Mouse (Mus musculus): ENCODE measurements around the gene Commd7. TPM values are rescaled to one million over a fixed set of nuclear protein-coding genes. Genes with fewer than 3 reads are reported as not detected.
A peak's percentile ranks its signal among the peaks of the same experiment; 100 is the strongest.

Gene Commd7
- polyA plus RNA-seq, 1 experiment from 2014 or later: 68.9 TPM

DNA sequence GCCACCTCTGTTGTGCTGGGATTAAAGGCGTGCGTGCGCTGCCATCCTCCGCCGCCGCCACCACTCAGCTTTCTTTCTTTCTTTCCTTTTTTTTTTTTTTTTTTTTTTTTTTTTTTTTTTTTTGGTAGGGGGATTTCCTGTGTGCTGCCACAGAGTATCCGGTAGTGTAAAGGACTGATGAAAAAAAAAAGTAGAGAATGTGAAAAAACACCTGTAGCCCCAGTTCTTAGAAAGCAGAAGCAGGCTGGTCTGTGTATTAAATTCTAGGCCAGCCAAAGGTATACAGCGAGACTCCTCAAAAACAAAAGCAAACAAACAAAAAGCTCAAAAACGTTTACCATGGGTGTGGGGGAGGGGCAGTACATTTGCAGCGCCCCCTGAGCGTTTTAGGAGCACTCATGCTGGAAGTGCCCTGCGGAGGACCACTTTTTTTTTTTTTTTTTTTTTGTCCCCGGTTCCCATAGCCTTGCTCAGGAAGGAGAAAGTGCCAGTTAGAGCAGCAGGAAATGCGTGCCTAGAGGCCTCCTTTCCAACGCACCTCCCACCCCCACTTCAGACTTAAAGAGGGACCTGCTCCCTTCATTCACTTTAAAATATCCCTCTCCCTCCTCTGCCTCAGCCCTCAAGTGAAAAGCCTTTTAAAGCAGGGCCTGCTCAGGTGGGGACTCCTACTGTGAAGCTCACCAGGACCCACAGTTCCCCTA lies 6.5 kb upstream of the Commd7 start:
- no peak overlapping the region for H3K27ac ChIP-seq (ENCODE audit: low read depth, low read length)
- DNase-seq (ENCODE audit: low spot score) (peak; percentile 14), ATAC-seq (ENCODE audit: insufficient read depth, low FRiP score, low TSS enrichment) (no peak)
- WGBS: 26% methylated on average over 15 of the region's 15 CpGs
- no peaks in the 10 kb centered on the region for H3K9me3 ChIP-seq (ENCODE audit: control insufficient read depth, low read length)
- no peak overlapping the region for H3K9ac ChIP-seq (ENCODE audit: low read length)
- no peaks in the 10 kb centered on the region for H3K4me1 ChIP-seq (ENCODE audit: control insufficient read depth, insufficient read depth, low read length)
- no peaks in the 10 kb centered on the region for H3K36me3 ChIP-seq (ENCODE audit: control insufficient read depth, insufficient read depth, low read length)
- H3K4me2 ChIP-seq (ENCODE audit: low read depth): no peak overlapping the region
- no peaks in the 10 kb centered on the region for H3K27me3 ChIP-seq (ENCODE audit: control insufficient read depth, insufficient read depth, low read length)
- H3K4me3 ChIP-seq (ENCODE audit: low read depth, low read length): no peak overlapping the region

DNA sequence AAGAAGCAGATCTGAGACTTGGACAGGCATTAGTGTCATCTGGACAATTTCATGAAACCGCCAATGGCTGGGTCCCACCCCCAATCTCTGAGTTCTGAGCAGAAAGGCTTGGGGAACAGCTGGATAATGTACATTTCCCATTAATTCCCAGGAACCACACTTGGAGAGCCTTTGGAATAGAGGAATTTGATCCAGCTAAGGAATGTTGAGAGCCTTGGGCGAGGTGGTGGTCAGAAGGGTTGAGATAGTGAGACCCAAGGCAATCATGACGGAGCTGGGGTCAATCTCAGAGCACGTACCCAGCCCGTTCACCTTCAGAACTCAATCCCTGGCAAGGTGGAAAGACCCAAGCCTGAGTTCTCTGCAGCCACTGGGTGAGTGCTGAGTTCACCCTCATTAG lies 678 bp upstream of the Commd7 start:
- Histone ChIP-seq H3K36me3 (ENCODE audit: control insufficient read depth, insufficient read depth, low read length) (no peaks in the 10 kb centered on the region), H3K9me3 (ENCODE audit: control insufficient read depth, low read length) (no peaks in the 10 kb centered on the region), H3K27ac (ENCODE audit: low read depth, low read length) (no peak overlapping the region), H3K4me1 (ENCODE audit: control insufficient read depth, insufficient read depth, low read length) (no peaks in the 10 kb centered on the region), H3K4me3 (ENCODE audit: low read depth, low read length) (no peak overlapping the region), H3K4me2 (ENCODE audit: low read depth) (peak overlapping the region; percentile 67), H3K9ac (ENCODE audit: low read length) (peak overlapping the region; percentile 90; the same call in 1 of the 2 replicates), H3K27me3 (ENCODE audit: control insufficient read depth, insufficient read depth, low read length) (no peaks in the 10 kb centered on the region)
- DNase-seq (ENCODE audit: low spot score) (no peak), ATAC-seq (ENCODE audit: insufficient read depth, low FRiP score, low TSS enrichment) (no peak)
- 89% methylated on average over 5 of the region's 5 CpGs for WGBS

GRCm38 (mm10) chr2:153632871-153633226 lies 268 bp upstream of the Commd7 start:
- peak overlapping the region; percentile 84 for H3K4me3 ChIP-seq (ENCODE audit: low read depth, low read length)
- no peak for ATAC-seq (ENCODE audit: insufficient read depth, low FRiP score, low TSS enrichment)
- H3K36me3 ChIP-seq (ENCODE audit: control insufficient read depth, insufficient read depth, low read length): no peaks in the 10 kb centered on the region
- H3K27ac ChIP-seq (ENCODE audit: low read depth, low read length): no peak overlapping the region
- peak overlapping the region; percentile 67 for H3K4me2 ChIP-seq (ENCODE audit: low read depth)
- H3K4me1 ChIP-seq (ENCODE audit: control insufficient read depth, insufficient read depth, low read length): no peaks in the 10 kb centered on the region
- H3K9me3 ChIP-seq (ENCODE audit: control insufficient read depth, low read length): no peaks in the 10 kb centered on the region
- 29% methylated on average over 2 of the region's 2 CpGs for WGBS
- no peak for DNase-seq (ENCODE audit: low spot score)
- H3K27me3 ChIP-seq (ENCODE audit: control insufficient read depth, insufficient read depth, low read length): no peaks in the 10 kb centered on the region
- peak overlapping the region; percentile 90 for H3K9ac ChIP-seq (ENCODE audit: low read length)

DNA sequence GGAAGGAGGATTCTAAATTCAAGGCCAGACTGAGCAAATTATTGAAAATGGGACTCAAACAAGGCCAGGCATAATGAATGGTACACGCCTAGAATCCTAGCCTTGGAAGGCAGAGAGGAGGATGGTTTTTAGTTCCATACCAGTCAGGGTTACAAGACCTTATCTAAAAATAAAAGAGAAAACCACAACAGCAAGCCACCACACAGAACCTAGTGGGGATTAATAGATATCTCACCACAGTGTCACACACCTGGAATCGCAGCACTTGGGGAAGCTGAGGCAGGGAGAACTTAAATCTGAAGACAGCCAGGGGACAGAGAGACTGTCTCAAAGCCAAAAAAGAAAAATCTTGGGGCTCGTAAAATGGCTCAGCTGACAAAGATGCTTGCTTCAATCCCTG lies 1.6 kb downstream of the Commd7 start:
- Histone ChIP-seq H3K27me3 (ENCODE audit: control insufficient read depth, insufficient read depth, low read length) (no peaks in the 10 kb centered on the region), H3K9ac (ENCODE audit: low read length) (no peak overlapping the region), H3K9me3 (ENCODE audit: control insufficient read depth, low read length) (no peaks in the 10 kb centered on the region), H3K27ac (ENCODE audit: low read depth, low read length) (no peak overlapping the region), H3K4me3 (ENCODE audit: low read depth, low read length) (no peak overlapping the region), H3K4me2 (ENCODE audit: low read depth) (no peak overlapping the region), H3K36me3 (ENCODE audit: control insufficient read depth, insufficient read depth, low read length) (no peaks in the 10 kb centered on the region; the same call in 1 of the 2 replicates), H3K4me1 (ENCODE audit: control insufficient read depth, insufficient read depth, low read length) (no peaks in the 10 kb centered on the region)
- no peak for DNase-seq (ENCODE audit: low spot score)
- no peak for ATAC-seq (ENCODE audit: insufficient read depth, low FRiP score, low TSS enrichment)
- WGBS: 93% methylated on average over 3 of the region's 3 CpGs

DNA sequence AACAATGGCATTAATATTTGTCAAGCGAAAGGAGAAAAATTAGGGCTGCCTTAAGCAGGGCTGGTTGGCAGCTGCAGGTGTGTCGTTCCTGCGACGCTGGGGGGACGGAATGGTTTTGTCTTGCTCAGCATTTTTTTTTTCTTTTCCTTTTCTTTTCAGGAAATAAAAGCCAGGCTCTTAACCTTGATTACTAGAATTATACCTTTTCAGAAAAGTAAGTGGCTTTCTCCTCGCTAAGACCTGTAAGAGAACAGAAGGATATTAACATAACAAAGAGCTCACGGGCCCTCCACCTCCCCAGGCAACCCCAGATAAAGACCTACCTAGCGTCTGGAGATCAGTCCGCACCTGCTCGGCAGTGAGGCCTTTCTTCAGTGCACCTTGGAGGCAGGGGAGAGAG lies 10.1 kb downstream of the Commd7 start:
- Histone ChIP-seq H3K4me3 (ENCODE audit: low read depth, low read length) (no peak overlapping the region), H3K27ac (ENCODE audit: low read depth, low read length) (no peak overlapping the region), H3K27me3 (ENCODE audit: control insufficient read depth, insufficient read depth, low read length) (no peaks in the 10 kb centered on the region), H3K4me1 (ENCODE audit: control insufficient read depth, insufficient read depth, low read length) (no peaks in the 10 kb centered on the region), H3K36me3 (ENCODE audit: control insufficient read depth, insufficient read depth, low read length) (peaks cover 20% of the 10 kb centered on the region), H3K9ac (ENCODE audit: low read length) (no peak overlapping the region), H3K4me2 (ENCODE audit: low read depth) (no peak overlapping the region), H3K9me3 (ENCODE audit: control insufficient read depth, low read length) (no peaks in the 10 kb centered on the region)
- no peak for DNase-seq (ENCODE audit: low spot score)
- no peak for ATAC-seq (ENCODE audit: insufficient read depth, low FRiP score, low TSS enrichment)
- WGBS: 61% methylated on average over 10 of the region's 10 CpGs

DNA sequence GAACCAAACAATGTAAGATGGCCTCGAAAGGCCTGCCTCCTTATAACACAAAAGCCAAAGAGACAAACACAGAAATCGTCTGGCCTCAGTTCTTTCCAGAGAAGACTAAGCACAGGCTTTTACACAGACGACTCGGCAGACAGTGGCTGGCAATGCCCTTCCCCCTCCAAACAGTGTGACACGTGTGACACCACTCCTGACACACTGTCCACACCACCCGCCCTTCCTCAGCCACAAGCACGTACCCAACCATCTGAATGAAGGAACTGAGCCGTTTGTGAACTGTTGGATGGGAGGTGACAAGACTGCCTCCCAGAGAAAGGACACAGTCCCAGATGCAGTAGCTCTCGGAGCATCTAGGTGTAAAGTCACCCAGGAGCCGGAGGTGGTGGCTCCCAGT lies 13.7 kb downstream of the Commd7 start:
- Histone ChIP-seq H3K27ac (ENCODE audit: low read depth, low read length) (no peak overlapping the region), H3K4me1 (ENCODE audit: control insufficient read depth, insufficient read depth, low read length) (no peaks in the 10 kb centered on the region), H3K4me2 (ENCODE audit: low read depth) (no peak overlapping the region), H3K9me3 (ENCODE audit: control insufficient read depth, low read length) (no peaks in the 10 kb centered on the region), H3K27me3 (ENCODE audit: control insufficient read depth, insufficient read depth, low read length) (no peaks in the 10 kb centered on the region), H3K9ac (ENCODE audit: low read length) (no peak overlapping the region), H3K36me3 (ENCODE audit: control insufficient read depth, insufficient read depth, low read length) (peaks cover 20% of the 10 kb centered on the region), H3K4me3 (ENCODE audit: low read depth, low read length) (no peak overlapping the region)
- DNase-seq (ENCODE audit: low spot score): no peak
- WGBS: 85% methylated on average over 10 of the region's 10 CpGs
- ATAC-seq (ENCODE audit: insufficient read depth, low FRiP score, low TSS enrichment): no peak

DNA sequence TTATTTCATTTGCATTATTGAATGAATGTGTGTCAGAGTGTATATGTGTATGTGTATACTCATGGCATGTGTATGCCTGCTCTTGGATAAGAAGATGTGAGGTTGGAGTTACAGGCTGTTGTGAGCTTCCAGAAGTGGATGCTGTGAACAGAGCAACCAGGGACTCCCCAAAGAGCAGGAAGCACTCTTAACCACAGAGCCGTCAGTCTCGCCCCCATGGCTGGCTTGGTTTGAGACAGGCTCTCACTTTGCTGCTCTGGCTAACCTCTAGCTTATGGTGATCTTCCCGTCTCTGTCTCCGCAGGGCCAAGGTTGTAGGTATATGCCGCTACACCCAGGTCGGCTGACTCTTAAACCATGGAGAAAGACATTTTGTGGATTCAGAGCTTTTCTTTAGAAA lies 14.1 kb downstream of the Commd7 start:
- H3K36me3 ChIP-seq (ENCODE audit: control insufficient read depth, insufficient read depth, low read length): peaks cover 18% of the 10 kb centered on the region
- WGBS: 92% methylated on average over 6 of the region's 6 CpGs
- no peaks in the 10 kb centered on the region for H3K9me3 ChIP-seq (ENCODE audit: control insufficient read depth, low read length)
- H3K27ac ChIP-seq (ENCODE audit: low read depth, low read length): no peak overlapping the region
- DNase-seq (ENCODE audit: low spot score) (no peak), ATAC-seq (ENCODE audit: insufficient read depth, low FRiP score, low TSS enrichment) (no peak)
- H3K4me1 ChIP-seq (ENCODE audit: control insufficient read depth, insufficient read depth, low read length): no peaks in the 10 kb centered on the region
- no peak overlapping the region for H3K4me3 ChIP-seq (ENCODE audit: low read depth, low read length)
- no peak overlapping the region for H3K9ac ChIP-seq (ENCODE audit: low read length)
- H3K4me2 ChIP-seq (ENCODE audit: low read depth): no peak overlapping the region
- no peaks in the 10 kb centered on the region for H3K27me3 ChIP-seq (ENCODE audit: control insufficient read depth, insufficient read depth, low read length)

DNA sequence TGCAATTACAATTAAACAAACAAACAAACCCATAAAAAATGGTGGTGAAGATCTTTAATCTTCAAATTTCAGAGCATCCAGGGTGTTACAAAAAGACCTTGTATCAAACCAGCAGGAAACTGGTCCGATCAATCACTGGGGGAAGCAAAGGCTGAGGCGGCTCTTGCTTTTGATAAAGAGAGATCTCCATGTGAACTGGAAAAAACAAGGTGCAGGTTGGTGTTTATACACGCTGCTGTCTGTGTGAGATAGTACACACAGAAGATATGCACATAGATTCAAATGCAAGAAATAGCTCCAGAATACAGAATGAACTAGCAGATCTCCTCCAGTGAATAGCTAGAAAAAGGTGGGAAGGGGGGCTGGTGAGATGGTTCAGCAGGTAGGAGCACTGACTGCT lies 15.7 kb downstream of the Commd7 start:
- WGBS: 94% methylated on average over 3 of the region's 3 CpGs
- no peak overlapping the region for H3K27ac ChIP-seq (ENCODE audit: low read depth, low read length)
- DNase-seq (ENCODE audit: low spot score): no peak
- H3K4me2 ChIP-seq (ENCODE audit: low read depth): no peak overlapping the region
- no peak overlapping the region for H3K9ac ChIP-seq (ENCODE audit: low read length)
- H3K9me3 ChIP-seq (ENCODE audit: control insufficient read depth, low read length): no peaks in the 10 kb centered on the region
- H3K4me1 ChIP-seq (ENCODE audit: control insufficient read depth, insufficient read depth, low read length): no peaks in the 10 kb centered on the region
- H3K36me3 ChIP-seq (ENCODE audit: control insufficient read depth, insufficient read depth, low read length): peaks cover 13% of the 10 kb centered on the region
- H3K27me3 ChIP-seq (ENCODE audit: control insufficient read depth, insufficient read depth, low read length): no peaks in the 10 kb centered on the region
- no peak for ATAC-seq (ENCODE audit: insufficient read depth, low FRiP score, low TSS enrichment)
- H3K4me3 ChIP-seq (ENCODE audit: low read depth, low read length): no peak overlapping the region

- no peaks in the 10 kb centered on the region for H3K9me3 ChIP-seq (ENCODE audit: control insufficient read depth, low read length)
- WGBS: 27% methylated on average over 3 of the region's 3 CpGs
- H3K4me1 ChIP-seq (ENCODE audit: control insufficient read depth, insufficient read depth, low read length): peaks cover 7% of the 10 kb centered on the region; the same call in 1 of the 2 replicates
- no peak overlapping the region for H3K4me3 ChIP-seq (ENCODE audit: low read depth, low read length)
- ATAC-seq (ENCODE audit: insufficient read depth, low FRiP score, low TSS enrichment): no peak
- DNase-seq (ENCODE audit: low spot score): no peak
- H3K36me3 ChIP-seq (ENCODE audit: control insufficient read depth, insufficient read depth, low read length): no peaks in the 10 kb centered on the region
- no peak overlapping the region for H3K9ac ChIP-seq (ENCODE audit: low read length)
- H3K4me2 ChIP-seq (ENCODE audit: low read depth): no peak overlapping the region
- H3K27ac ChIP-seq (ENCODE audit: low read depth, low read length): no peak overlapping the region
- no peaks in the 10 kb centered on the region for H3K27me3 ChIP-seq (ENCODE audit: control insufficient read depth, insufficient read depth, low read length)
These were observed 19.8 kb downstream of the Commd7 start for GRCm38 (mm10) chr2:153612594-153613281.
